Mouse (Mus musculus) central nervous system, embryonic 11.5 days (tissue): ENCODE data around the gene Rhox6. TPM values are rescaled to one million over a fixed set of nuclear protein-coding genes. Genes with fewer than 3 reads are reported as not detected.

Experiments used
- polyA plus RNA-seq: library from polyadenylated mRNA; depleted of rRNA; stranded (reverse); fragments of >200 nt; gene quantifications from 2 replicates; pipeline ENCODE4 v1.2.3, GENCODE M21; 2012; rRNA removed

Rhox6 gene
- polyA plus RNA-seq, result 0.06 and 0.41 TPM in 2 replicates

GRCm38 (mm10) chrX:37826610-37827009 lies at the start of gene Rhox6:
Gene Rhox6, plus strand, starts transcription at chrX:37826910.

DNA sequence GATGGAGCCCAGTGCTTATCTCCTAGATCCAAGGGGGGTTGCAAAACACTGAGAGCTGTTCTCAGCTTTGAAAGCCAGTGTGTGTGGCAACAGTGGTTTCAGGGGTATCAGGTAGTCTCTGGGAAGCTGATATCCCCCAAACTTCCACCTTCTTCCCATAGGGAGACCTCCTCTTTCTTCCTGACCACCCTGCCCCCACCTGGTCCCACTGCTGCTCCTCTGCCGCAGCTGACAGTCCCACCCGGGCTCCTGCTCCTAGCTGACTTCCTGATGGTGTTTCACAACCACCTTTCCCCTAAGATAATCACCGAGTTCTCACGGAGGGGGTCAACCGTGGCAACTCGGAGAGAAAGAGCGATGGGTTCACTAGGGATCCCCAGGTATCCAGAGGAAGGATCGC lies 4.7 kb downstream of the Rhox6 start, which contains the start of gene Rhox7a:
TSS of gene Rhox7a (plus strand) at position 301 of the 400 bp plus-strand sequence.

DNA sequence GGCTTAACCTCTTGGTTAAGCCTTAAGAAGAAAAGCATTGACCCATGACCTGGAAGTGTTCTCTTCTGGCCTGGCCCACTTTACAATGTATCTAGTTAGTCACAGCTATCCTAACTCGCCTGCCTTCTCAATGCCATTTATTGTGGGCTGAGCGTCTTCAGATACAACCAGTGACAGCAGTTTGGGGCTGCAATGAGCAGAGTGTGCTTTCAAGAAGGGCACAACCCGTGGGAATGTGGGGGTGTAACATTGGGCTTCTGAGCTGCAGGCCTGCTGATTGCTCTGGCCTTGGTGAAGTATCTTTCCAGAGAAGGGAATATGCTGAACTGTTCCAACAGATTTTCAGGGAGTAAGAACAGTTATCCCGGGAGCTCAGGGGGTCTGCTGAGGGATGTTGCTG lies 52.1 kb downstream of the Rhox6 start, which contains the start of gene Rhox8:
TSS of gene Rhox8 (minus strand) at position 101 of the 400 bp plus-strand sequence.

Other genes with a start within 250 kb of the Rhox6 start
- not detected in 2 replicates for gene Rhox3f, start 245.9 kb upstream of the Rhox6 start, polyA plus RNA-seq
- gene Rhox4f, start 219.2 kb upstream of the Rhox6 start, polyA plus RNA-seq, result not detected in 2 replicates
- not detected in 2 replicates for gene Rhox3g, start 198.3 kb upstream of the Rhox6 start, polyA plus RNA-seq
- gene Rhox2g, start 183.4 kb upstream of the Rhox6 start, polyA plus RNA-seq, result not detected in 2 replicates
- 0.08 TPM in 1 of 2 replicates, not detected in the other for gene Rhox4g, start 175.6 kb upstream of the Rhox6 start, polyA plus RNA-seq
- gene Rhox3h, start 158.1 kb upstream of the Rhox6 start, polyA plus RNA-seq, result not detected in 2 replicates
- not detected in 2 replicates for gene Rhox2h, start 153.6 kb upstream of the Rhox6 start, polyA plus RNA-seq
- 2.4 and 3.0 TPM in 2 replicates for gene Rhox5, start 22.1 kb upstream of the Rhox6 start, polyA plus RNA-seq
- gene Rhox7a, start 4.8 kb downstream of the Rhox6 start, polyA plus RNA-seq, result not detected in 2 replicates
- gene Rhox8, start 52.0 kb downstream of the Rhox6 start, polyA plus RNA-seq, result not detected in 2 replicates
- gene Rhox7b, start 70.3 kb downstream of the Rhox6 start, polyA plus RNA-seq, result not detected in 2 replicates
- gene Rhox9, start 74.9 kb downstream of the Rhox6 start, polyA plus RNA-seq, result 0.50 TPM in 1 of 2 replicates, not detected in the other
- gene Btg1-ps1, start 191.9 kb downstream of the Rhox6 start, polyA plus RNA-seq, result not detected in 2 replicates
- not detected in 2 replicates for gene Btg1-ps2, start 216.2 kb downstream of the Rhox6 start, polyA plus RNA-seq
- gene Rhox10, start 239.6 kb downstream of the Rhox6 start, polyA plus RNA-seq, result not detected in 2 replicates